Mouse (Mus musculus): ENCODE measurements at regions not wholly inside any gene's neighbourhood (a gene's known extent, or its start where the extent isn't known, plus 50 kb on each side); places are given as distances from the start of the nearest gene placed in this dataset.

DNA sequence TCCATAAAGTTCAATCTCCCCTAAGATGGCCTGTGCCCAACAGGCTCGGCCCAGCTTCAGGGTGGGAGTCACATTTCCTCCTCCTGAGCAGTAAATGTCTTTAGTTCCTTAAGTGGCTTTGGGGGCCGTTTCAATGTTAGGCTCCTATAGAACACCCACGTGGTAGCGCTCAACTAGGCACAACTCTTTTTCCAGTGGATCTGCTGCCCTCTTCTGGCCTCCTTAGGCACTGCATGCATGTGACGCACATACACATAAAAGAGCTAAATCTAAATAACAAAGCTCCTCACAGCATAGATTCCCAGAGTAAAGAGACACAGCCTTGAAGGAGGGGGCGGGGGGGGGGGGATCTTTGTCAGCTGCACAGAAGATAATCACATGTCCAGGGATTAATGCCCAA is 233.6 kb downstream of the Agtpbp1 start:
- Histone ChIP-seq H3K4me1 (replicated peaks; ENCODE audit: control insufficient read depth, insufficient read depth, low read length) (no peaks in the 10 kb centered on the region), H3K36me3 (ENCODE audit: control insufficient read depth, insufficient read depth, low read length) (no peaks in the 10 kb centered on the region), H3K4me3 (ENCODE audit: control insufficient read depth, insufficient read depth, low read length) (no peak overlapping the region), H3K27ac (ENCODE audit: control insufficient read depth, insufficient read depth, low read length) (no peak overlapping the region), H3K27me3 (ENCODE audit: control insufficient read depth, insufficient read depth, low read length) (no peaks in the 10 kb centered on the region)
- 67% methylated on average over 6 of the region's 6 CpGs for WGBS
- no peak for DNase-seq
- TF ChIP-seq POLR2A (IDR thresholded peaks at IDR 0.05; ENCODE audit: control insufficient read depth, extremely low read depth, insufficient read depth, low read length, poor library complexity) (no peak), CTCF (IDR thresholded peaks at IDR 0.05; ENCODE audit: borderline replicate concordance, control insufficient read depth, extremely low read depth, insufficient read depth, low read length, poor library complexity) (no peak)

DNA sequence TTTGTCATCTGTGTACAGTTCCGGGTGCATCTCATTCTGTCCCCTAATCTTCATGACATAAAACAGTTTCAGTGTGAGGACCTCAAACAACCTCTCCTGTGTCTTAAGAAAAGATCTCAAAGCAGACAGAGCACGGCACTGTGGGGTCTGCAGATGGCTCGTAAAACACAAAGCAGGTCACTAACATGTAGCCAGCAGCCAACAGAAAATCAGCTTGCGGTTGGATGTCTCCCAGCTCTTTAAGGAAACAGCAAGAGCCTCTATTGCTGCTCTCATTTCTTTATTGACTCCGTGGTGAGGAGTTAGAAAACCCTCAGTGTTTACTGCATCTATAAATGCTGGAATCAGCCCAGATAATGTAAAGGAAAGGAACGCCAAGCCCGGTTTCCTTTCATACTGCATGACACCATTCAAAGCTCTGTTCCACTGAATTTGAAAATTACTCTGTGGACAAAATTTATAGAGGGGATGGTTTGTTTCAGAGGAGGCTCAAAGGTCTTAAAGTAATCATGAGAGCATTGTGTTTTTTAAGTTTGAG is 234.3 kb downstream of the Agtpbp1 start:
- Histone ChIP-seq H3K27ac (ENCODE audit: control insufficient read depth, insufficient read depth, low read length) (no peak overlapping the region), H3K4me3 (ENCODE audit: control insufficient read depth, insufficient read depth, low read length) (no peak overlapping the region), H3K4me1 (replicated peaks; ENCODE audit: control insufficient read depth, insufficient read depth, low read length) (no peaks in the 10 kb centered on the region), H3K36me3 (ENCODE audit: control insufficient read depth, insufficient read depth, low read length) (no peaks in the 10 kb centered on the region), H3K27me3 (ENCODE audit: control insufficient read depth, insufficient read depth, low read length) (no peaks in the 10 kb centered on the region)
- DNase-seq, result no peak
- WGBS, result 82% methylated on average over 7 of the region's 7 CpGs
- TF ChIP-seq POLR2A (IDR thresholded peaks at IDR 0.05; ENCODE audit: control insufficient read depth, extremely low read depth, insufficient read depth, low read length, poor library complexity) (no peak), CTCF (IDR thresholded peaks at IDR 0.05; ENCODE audit: borderline replicate concordance, control insufficient read depth, extremely low read depth, insufficient read depth, low read length, poor library complexity) (no peak)

DNA sequence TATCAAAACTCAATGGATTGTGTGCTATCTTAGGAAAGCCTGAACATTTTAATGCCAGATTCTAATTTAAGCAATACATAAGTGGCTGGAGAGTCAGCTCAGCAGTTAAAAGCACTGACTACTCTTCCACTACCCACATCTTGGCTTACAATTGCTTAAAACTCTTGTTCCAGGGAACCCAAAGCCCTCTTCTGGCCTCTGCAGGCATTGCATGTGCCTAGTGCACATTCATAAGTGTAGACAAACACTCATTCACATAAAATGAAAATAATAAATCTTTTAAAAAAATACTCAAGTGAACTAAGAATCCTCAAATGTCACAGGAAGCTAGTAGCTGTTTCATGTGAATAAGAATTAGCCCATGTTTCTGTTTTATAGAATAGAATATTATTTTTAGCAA is 236.5 kb downstream of the Agtpbp1 start:
- Histone ChIP-seq H3K27ac (ENCODE audit: control insufficient read depth, insufficient read depth, low read length) (no peak overlapping the region), H3K4me1 (replicated peaks; ENCODE audit: control insufficient read depth, insufficient read depth, low read length) (no peaks in the 10 kb centered on the region), H3K36me3 (ENCODE audit: control insufficient read depth, insufficient read depth, low read length) (no peaks in the 10 kb centered on the region), H3K4me3 (ENCODE audit: control insufficient read depth, insufficient read depth, low read length) (no peak overlapping the region), H3K27me3 (ENCODE audit: control insufficient read depth, insufficient read depth, low read length) (no peaks in the 10 kb centered on the region)
- DNase-seq, result no peak
- TF ChIP-seq CTCF (IDR thresholded peaks at IDR 0.05; ENCODE audit: borderline replicate concordance, control insufficient read depth, extremely low read depth, insufficient read depth, low read length, poor library complexity) (no peak), POLR2A (IDR thresholded peaks at IDR 0.05; ENCODE audit: control insufficient read depth, extremely low read depth, insufficient read depth, low read length, poor library complexity) (no peak)

DNA sequence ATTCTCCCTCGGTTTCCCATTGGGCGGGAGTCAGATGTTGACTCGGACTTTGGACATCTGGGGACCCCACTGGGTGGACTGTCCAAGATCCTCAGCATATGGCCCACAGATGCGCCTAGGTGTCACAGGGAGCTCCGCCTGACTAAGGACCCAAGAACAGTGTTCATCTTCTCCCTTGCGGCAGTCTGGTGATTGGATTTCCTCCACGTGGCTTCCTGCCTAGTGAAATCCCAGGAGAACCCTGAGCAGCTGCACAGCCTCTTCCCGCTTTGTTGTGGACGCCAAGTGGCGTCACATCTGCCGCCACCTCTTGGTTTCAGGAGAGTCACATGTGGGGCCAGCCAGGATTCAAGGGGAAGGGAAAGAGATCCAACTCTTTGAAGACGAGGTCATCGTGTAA is 243.2 kb downstream of the Agtpbp1 start:
- Histone ChIP-seq H3K27me3 (ENCODE audit: control insufficient read depth, insufficient read depth, low read length) (no peaks in the 10 kb centered on the region), H3K27ac (ENCODE audit: control insufficient read depth, insufficient read depth, low read length) (no peak overlapping the region), H3K36me3 (ENCODE audit: control insufficient read depth, insufficient read depth, low read length) (no peaks in the 10 kb centered on the region), H3K4me1 (replicated peaks; ENCODE audit: control insufficient read depth, insufficient read depth, low read length) (no peaks in the 10 kb centered on the region), H3K4me3 (ENCODE audit: control insufficient read depth, insufficient read depth, low read length) (no peak overlapping the region)
- no peak for DNase-seq
- TF ChIP-seq POLR2A (IDR thresholded peaks at IDR 0.05; ENCODE audit: control insufficient read depth, extremely low read depth, insufficient read depth, low read length, poor library complexity) (no peak), CTCF (IDR thresholded peaks at IDR 0.05; ENCODE audit: borderline replicate concordance, control insufficient read depth, extremely low read depth, insufficient read depth, low read length, poor library complexity) (no peak)
- WGBS, result 93% methylated on average over 13 of the region's 13 CpGs

DNA sequence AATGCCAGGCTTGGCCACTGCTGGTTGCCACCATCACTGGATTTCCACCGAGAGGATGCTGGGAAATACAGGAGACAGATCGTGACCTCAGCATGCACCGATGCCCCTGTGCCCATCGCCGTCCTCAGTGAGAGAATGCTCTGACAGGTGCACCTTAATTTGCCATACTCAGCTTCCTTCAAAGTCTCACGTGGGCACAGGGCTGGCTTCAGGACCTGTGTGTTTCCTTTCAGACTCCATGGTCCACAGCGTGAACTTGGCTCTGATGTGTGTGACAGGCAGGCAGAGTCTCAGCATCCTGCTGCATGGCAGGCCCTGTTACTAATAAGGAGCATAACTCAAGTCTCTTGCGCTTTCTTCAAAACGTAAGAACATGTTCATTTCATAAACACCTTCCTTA is 246.6 kb downstream of the Agtpbp1 start:
- TF ChIP-seq CTCF (IDR thresholded peaks at IDR 0.05; ENCODE audit: borderline replicate concordance, control insufficient read depth, extremely low read depth, insufficient read depth, low read length, poor library complexity), result no peak
- TF ChIP-seq POLR2A (IDR thresholded peaks at IDR 0.05; ENCODE audit: control insufficient read depth, extremely low read depth, insufficient read depth, low read length, poor library complexity), result no peak
- no peak for DNase-seq
- 95% methylated on average over 9 of the region's 9 CpGs for WGBS
- Histone ChIP-seq H3K27me3 (ENCODE audit: control insufficient read depth, insufficient read depth, low read length) (no peaks in the 10 kb centered on the region), H3K36me3 (ENCODE audit: control insufficient read depth, insufficient read depth, low read length) (no peaks in the 10 kb centered on the region), H3K4me3 (ENCODE audit: control insufficient read depth, insufficient read depth, low read length) (no peak overlapping the region), H3K27ac (ENCODE audit: control insufficient read depth, insufficient read depth, low read length) (no peak overlapping the region), H3K4me1 (replicated peaks; ENCODE audit: control insufficient read depth, insufficient read depth, low read length) (no peaks in the 10 kb centered on the region)

DNA sequence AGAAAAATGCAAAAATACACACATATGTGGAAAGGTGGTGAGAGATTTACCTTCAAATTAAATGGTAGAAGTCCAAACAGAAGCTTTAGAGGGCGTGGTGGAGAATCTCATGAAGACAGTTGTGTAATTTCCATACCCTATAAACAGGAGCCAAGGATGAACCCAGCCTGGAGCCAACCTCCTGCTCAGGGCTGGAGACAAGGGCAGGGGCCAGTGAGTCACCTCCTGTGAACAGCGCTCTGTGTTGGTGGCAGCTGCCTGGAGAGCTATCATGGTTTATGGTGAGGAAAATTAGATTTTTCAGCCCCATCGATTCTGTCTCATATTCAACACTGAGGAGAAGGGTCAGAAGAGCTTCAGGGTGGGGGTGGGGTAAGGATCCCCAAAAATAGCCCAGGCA is 261.1 kb downstream of the Agtpbp1 start:
- DNase-seq, result no peak
- no peak overlapping the region for H3K4me3 ChIP-seq (ENCODE audit: control insufficient read depth, insufficient read depth, low read length)
- no peaks in the 10 kb centered on the region for H3K27me3 ChIP-seq (ENCODE audit: control insufficient read depth, insufficient read depth, low read length)
- no peak for TF ChIP-seq POLR2A (IDR thresholded peaks at IDR 0.05; ENCODE audit: control insufficient read depth, extremely low read depth, insufficient read depth, low read length, poor library complexity)
- no peak for TF ChIP-seq CTCF (IDR thresholded peaks at IDR 0.05; ENCODE audit: borderline replicate concordance, control insufficient read depth, extremely low read depth, insufficient read depth, low read length, poor library complexity)
- 89% methylated on average over 3 of the region's 3 CpGs for WGBS
- no peaks in the 10 kb centered on the region for H3K36me3 ChIP-seq (ENCODE audit: control insufficient read depth, insufficient read depth, low read length)
- H3K4me1 ChIP-seq (replicated peaks; ENCODE audit: control insufficient read depth, insufficient read depth, low read length), result no peaks in the 10 kb centered on the region
- no peak overlapping the region for H3K27ac ChIP-seq (ENCODE audit: control insufficient read depth, insufficient read depth, low read length)

DNA sequence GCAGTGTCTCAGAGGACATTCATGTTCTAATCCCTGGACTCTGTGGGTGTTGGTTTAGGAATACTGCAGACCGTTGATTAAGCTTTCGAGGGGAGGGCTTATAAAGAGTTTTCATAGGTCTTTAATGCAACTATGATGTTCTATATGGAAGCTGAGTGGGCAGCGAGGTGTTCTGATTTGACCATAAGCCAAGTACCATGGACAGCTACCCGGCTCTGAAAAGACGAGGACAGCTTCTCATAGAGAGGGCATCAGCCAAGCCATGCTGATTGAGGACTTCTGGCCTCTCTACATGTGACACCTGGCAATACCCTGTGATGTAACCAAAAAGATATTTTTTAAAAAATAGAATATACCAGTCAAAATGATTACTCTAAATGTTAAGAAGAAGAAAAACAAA is 261.6 kb downstream of the Agtpbp1 start:
- no peak overlapping the region for H3K4me3 ChIP-seq (ENCODE audit: control insufficient read depth, insufficient read depth, low read length)
- WGBS, result 48% methylated on average over 5 of the region's 5 CpGs
- H3K36me3 ChIP-seq (ENCODE audit: control insufficient read depth, insufficient read depth, low read length), result no peaks in the 10 kb centered on the region
- TF ChIP-seq CTCF (IDR thresholded peaks at IDR 0.05; ENCODE audit: borderline replicate concordance, control insufficient read depth, extremely low read depth, insufficient read depth, low read length, poor library complexity), result no peak
- TF ChIP-seq POLR2A (IDR thresholded peaks at IDR 0.05; ENCODE audit: control insufficient read depth, extremely low read depth, insufficient read depth, low read length, poor library complexity), result no peak
- H3K4me1 ChIP-seq (replicated peaks; ENCODE audit: control insufficient read depth, insufficient read depth, low read length), result no peaks in the 10 kb centered on the region
- DNase-seq, result no peak
- no peaks in the 10 kb centered on the region for H3K27me3 ChIP-seq (ENCODE audit: control insufficient read depth, insufficient read depth, low read length)
- H3K27ac ChIP-seq (ENCODE audit: control insufficient read depth, insufficient read depth, low read length), result no peak overlapping the region

Measured in thymus, adult 2 months (tissue).